Mouse (Mus musculus) adrenal gland, postnatal 0 days (tissue): ENCODE results near the gene Antxr1. TPM values are rescaled to one million over a fixed set of nuclear protein-coding genes. Genes with fewer than 3 reads are reported as not detected.

Source experiments
- polyA plus RNA-seq: library from polyadenylated mRNA; unstranded; fragments of >200 nt; fragmentation: Nextera tagmentation; extraction: Ambion mirVana; gene quantifications from 2 replicates; pipeline ENCODE4 v1.2.1, GENCODE M21; 2015

Antxr1 gene
- 8.4 and 10.1 TPM in 2 replicates for polyA plus RNA-seq

DNA sequence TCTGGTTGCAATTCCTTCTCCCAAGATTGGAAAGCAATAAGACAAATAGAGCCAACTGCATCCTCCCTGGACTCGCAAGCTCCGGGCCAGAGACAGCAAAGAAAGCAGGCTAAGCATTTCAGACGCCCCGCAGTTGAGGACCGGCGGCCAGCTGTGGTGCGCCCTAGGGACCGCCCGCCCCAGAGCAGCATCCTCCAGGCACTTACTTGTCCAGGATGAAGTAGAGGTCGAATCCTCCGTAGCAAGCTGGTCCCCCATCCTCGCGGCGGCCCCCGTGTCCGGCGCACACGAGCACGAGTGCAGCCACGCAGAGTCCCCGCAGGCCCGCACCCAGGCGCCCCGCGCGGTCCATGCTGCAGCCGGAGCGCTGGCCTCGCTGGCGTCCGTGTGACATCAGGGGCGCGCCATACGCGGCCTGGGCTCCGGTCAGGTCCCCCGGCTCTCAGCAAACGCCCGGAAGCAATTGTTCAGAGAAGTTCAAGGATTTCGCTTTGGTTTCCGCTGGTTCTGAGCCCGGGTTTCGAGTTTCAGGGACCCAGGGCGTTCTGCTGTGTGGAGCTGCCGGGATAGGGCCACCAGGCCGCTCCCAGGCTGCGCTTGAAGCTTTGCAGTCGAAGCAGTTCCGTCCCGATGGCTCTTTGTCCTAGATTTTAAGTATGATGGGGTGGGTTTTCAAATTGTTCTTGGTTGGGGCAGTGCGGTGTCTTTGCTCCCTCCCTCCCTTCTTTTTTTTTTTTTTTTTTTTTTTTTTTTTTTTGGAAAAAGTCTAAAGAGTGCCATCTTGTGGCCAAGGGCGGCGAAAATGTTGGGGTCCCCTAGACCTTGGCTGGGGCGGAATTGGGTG, at the start of gene Antxr1:
TSS of gene Antxr1 (minus strand) at position 731 of the 844 bp plus-strand sequence.

DNA sequence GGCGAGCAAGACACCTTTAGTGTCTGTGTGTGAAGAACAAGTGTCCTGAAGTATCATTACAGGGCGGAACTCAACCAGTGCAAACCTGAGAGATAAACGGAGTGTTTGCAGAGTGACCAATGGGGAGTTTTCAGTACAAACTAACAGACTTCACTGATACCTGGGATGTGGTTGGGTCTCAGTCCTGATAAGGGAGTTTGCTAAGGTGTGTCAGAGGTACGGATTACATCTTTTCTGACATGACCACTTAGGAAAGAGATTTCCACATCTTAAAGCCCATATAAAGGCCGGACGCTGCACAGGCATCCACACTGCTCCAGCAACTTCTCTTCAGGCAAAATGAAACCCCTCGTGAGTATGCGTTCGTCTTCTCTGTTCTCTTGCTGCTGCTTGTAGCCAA, 37.4 kb upstream of the Antxr1 start, which contains the start of gene Gkn2:
TSS of gene Gkn2 (plus strand) at position 301 of the 400 bp plus-strand sequence.

DNA sequence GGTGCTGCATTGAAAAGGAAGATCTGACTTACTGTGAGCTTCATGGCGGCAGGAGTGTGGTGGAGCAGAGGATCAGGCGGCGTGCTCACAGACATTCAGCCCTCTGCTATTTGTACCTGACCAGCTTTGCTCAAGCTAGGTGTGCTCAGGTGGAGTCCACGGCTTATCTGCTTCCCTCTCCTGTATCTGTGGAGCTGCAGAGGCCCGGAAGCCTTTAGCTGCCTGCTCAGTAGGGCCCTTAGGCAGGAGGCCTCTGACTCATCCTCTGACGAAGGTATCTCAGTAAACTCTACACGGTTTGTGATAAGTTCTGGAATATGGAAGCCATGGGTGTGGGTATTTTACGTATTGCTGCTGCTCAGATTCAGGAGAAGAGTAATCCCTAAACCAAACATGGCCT, 15.2 kb upstream of the Antxr1 start, which contains the start of gene Gkn1:
TSS of gene Gkn1 (minus strand) at position 114 of the 400 bp plus-strand sequence.

DNA sequence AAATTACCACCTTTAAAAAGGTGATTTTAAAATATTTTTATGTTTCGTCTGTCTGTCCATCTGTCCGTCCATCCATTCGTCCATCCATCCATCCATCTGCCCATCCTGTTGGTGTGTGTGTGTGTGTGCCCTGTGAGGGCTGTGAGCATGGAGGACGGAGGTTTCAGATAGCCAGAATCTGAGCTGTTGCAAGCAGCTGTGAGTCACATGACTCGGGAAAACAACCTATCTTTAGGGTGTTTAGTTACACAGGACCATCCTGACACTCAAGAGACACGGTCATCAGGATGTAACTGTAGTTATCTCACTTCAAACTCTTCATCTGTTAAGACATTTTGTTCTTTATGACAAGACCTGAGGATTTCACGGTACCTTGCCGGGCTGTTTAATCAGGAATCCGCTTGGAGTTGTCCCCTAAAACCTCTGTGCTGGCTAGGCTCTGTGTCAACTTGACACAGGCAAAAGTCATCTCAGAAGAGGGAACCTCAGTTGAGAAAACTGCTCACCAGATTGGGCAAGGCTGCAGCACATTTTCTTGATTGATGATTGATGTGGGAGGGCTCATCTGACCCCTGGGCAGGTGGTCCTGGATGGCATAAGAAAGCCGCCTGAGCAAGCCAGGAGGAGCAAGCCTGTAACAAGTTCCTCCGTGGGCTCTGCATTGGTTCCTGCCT, 231.4 kb downstream of the Antxr1 start, which contains the start of gene D6Ertd527e:
TSS of gene D6Ertd527e (plus strand) at position 624 of the 674 bp plus-strand sequence.

Other genes with a start within 250 kb of the Antxr1 start
- 0.11 and 0.27 TPM in 2 replicates for gene D6Ertd527e, start 231.1 kb downstream of the Antxr1 start, polyA plus RNA-seq
- 8.1 TPM in 1 of 2 replicates, not detected in the other for gene Gkn1, start 15.1 kb upstream of the Antxr1 start, polyA plus RNA-seq
- 0.70 and 18.4 TPM in 2 replicates for gene Gkn2, start 37.5 kb upstream of the Antxr1 start, polyA plus RNA-seq
- gene Gkn3, start 53.1 kb upstream of the Antxr1 start, polyA plus RNA-seq, result 0.44 TPM in 1 of 2 replicates, not detected in the other
- gene Bmp10, start 93.2 kb upstream of the Antxr1 start, polyA plus RNA-seq, result not detected in 2 replicates
- 2.7 and 4.9 TPM in 2 replicates for gene Arhgap25, start 197.4 kb upstream of the Antxr1 start, polyA plus RNA-seq